Comparison of ENCODE assay signal across 8 mouse cellular contexts in genomic region chr8:13530941-13531340, GRCm38 (mm10). TPM values are rescaled to one million over a fixed set of nuclear protein-coding genes. Genes with fewer than 3 reads are reported as not detected.
DNase-seq lines count a peak whose midpoint lies in the region; ATAC-seq and TF ChIP-seq lines count a peak whose summit lies in the region.
"Had no signal": no experiment of that assay in that cellular context is flagged by ENCODE, and none has a peak within 500 bp of the region (broad histone marks: within the 10 kb centered on the region; RNA-seq: fewer than 3 reads in every experiment).

No protein-coding gene starts in this region.

- peaks cover 28% of the 10 kb centered on the region for H3K4me1 ChIP-seq in intestine, embryonic 15.5 days (replicated peaks)
- H3K4me1 ChIP-seq in neural tube, embryonic 13.5 days (replicated peaks) = peaks cover 34% of the 10 kb centered on the region

- no peak overlapping the region for H3K4me3 ChIP-seq in intestine, embryonic 15.5 days (replicated peaks)
- H3K4me3 ChIP-seq in neural tube, embryonic 13.5 days = no peak overlapping the region
- H3K4me3 ChIP-seq: erythroblast, embryonic 14.5 days had no signal

- H3K27me3 ChIP-seq in Patski = no peaks in the 10 kb centered on the region
- H3K27me3 ChIP-seq in intestine, embryonic 15.5 days (replicated peaks) = no peaks in the 10 kb centered on the region
- H3K27me3 ChIP-seq in neural tube, embryonic 13.5 days = no peaks in the 10 kb centered on the region

- 25% methylated on average over 5 of the region's 5 CpGs for WGBS in intestine, embryonic 15.5 days
- 15% methylated on average over 5 of the region's 5 CpGs for WGBS in neural tube, embryonic 13.5 days

- H3K9ac ChIP-seq in intestine, embryonic 15.5 days = no peak overlapping the region
- H3K9ac ChIP-seq in neural tube, embryonic 13.5 days = no peak overlapping the region

- peak; percentile 85 for ATAC-seq in Patski
- ATAC-seq in intestine, embryonic 15.5 days = peak; percentile 71
- peak; percentile 83 for ATAC-seq in neural tube, embryonic 13.5 days (ENCODE audit: low read depth)

- in situ Hi-C loops in Patski (cut with MboI; ENCODE audit: low pct_unique_long_range_greater_than_20kb) = no loop called here

- POLR2A ChIA-PET in Patski (lab: Charles Lee) = interaction anchor here (0.5 kb wide), 1 partner anchor 33 kb away, joined by 3 read pairs; no protein-coding TSS in a partner anchor

- intact Hi-C loops in gastrocnemius, postnatal 14 days (cut with DNase I; ENCODE audit: low total_unique reads) = no loop called here
- intact Hi-C loops in left cerebral cortex, postnatal 36 days (cut with DNase I) = no loop called here

- no peak for TF ChIP-seq POLR2A in brain, embryonic 14.5 days (IDR thresholded peaks at IDR 0.05; ENCODE audit: borderline replicate concordance, extremely low read depth, insufficient read depth, insufficient read length, poor library complexity, severe bottlenecking)

- CTCF ChIA-PET in Patski (lab: Charles Lee) = interaction anchor here (1.2 to 1.4 kb wide), 2 partner anchors 11 to 118 kb away, joined by 3 read pairs; no protein-coding TSS in a partner anchor

- DNase-seq in Patski (ENCODE audit: low read depth, low spot score) = peak; percentile 97
- peak; percentile 91 for DNase-seq in brain, embryonic 14.5 days (ENCODE audit: low read depth)
- peak; percentile 86 for DNase-seq in gastrocnemius, postnatal 14 days
- DNase-seq in left cerebral cortex, postnatal 36 days (ENCODE audit: low spot score in 2 of 2) = peak; percentile 47 to 49
- peak; percentile 82 for DNase-seq in testis, postnatal 10 days (ENCODE audit: low spot score)

- H3K4me2 ChIP-seq in intestine, embryonic 15.5 days (replicated peaks) = no peak overlapping the region
- no peak overlapping the region for H3K4me2 ChIP-seq in neural tube, embryonic 13.5 days

- peak overlapping the region; percentile 71 for H3K27ac ChIP-seq in intestine, embryonic 15.5 days
- peak overlapping the region; percentile 39 for H3K27ac ChIP-seq in neural tube, embryonic 13.5 days (replicated peaks)

- H3K9me3 ChIP-seq in intestine, embryonic 15.5 days = peaks cover 5% of the 10 kb centered on the region; the same call in 1 of the 2 replicates
- H3K9me3 ChIP-seq in neural tube, embryonic 13.5 days = peaks cover 3% of the 10 kb centered on the region; the same call in 1 of the 2 replicates

- no peak for TF ChIP-seq CTCF in Patski (IDR thresholded peaks at IDR 0.05)
- no peak for TF ChIP-seq CTCF in brain, embryonic 14.5 days (IDR thresholded peaks at IDR 0.05; ENCODE audit: borderline replicate concordance, extremely low read depth, insufficient read depth, insufficient read length)

- H3K36me3 ChIP-seq in intestine, embryonic 15.5 days = no peaks in the 10 kb centered on the region
- H3K36me3 ChIP-seq in neural tube, embryonic 13.5 days = no peaks in the 10 kb centered on the region

RNA-seq across cellular contexts. Expression of gene 1700029H14Rik, which starts 31.3 kb away (rescaled TPM):
- not detected for polyA plus RNA-seq in Patski (2021)
- not detected in 2 replicates for polyA plus RNA-seq in brain, embryonic 14.5 days (2012; rRNA removed)
- total RNA-seq in gastrocnemius, postnatal 14 days (2021) = not detected
- not detected in 2 replicates for polyA plus RNA-seq in intestine, embryonic 15.5 days (2015; fragmentation: Nextera tagmentation; extraction: Ambion mirVana)
- not detected for total RNA-seq in left cerebral cortex, postnatal 36 days (2021)
- not detected in 2 replicates for polyA plus RNA-seq in neural tube, embryonic 13.5 days (2015; fragmentation: Nextera tagmentation; extraction: Ambion mirVana)
- polyA plus RNA-seq: erythroblast, embryonic 14.5 days had no signal

RNA-seq across cellular contexts. Expression of gene Gas6, which starts 36.7 kb away (rescaled TPM):
- 101 TPM for polyA plus RNA-seq in Patski (2021)
- polyA plus RNA-seq in brain, embryonic 14.5 days (2012; rRNA removed) = 25.8 and 36.6 TPM in 2 replicates
- total RNA-seq in gastrocnemius, postnatal 14 days (2021) = 10 to 100 TPM; 59.2 to 72.3 TPM
- polyA plus RNA-seq in intestine, embryonic 15.5 days (2015; fragmentation: Nextera tagmentation; extraction: Ambion mirVana) = 50.9 and 57.8 TPM in 2 replicates
- total RNA-seq in left cerebral cortex, postnatal 36 days (2021) = 100 to 1,000 TPM in 1 of 2 experiments, 10 to 100 TPM in 1; 98.8 to 117 TPM
- 25.9 and 28.8 TPM in 2 replicates for polyA plus RNA-seq in neural tube, embryonic 13.5 days (2015; fragmentation: Nextera tagmentation; extraction: Ambion mirVana)
